Mouse (Mus musculus) liver, embryonic 14.5 days (tissue): ENCODE data around the gene Arhgap21.

Experiments used
- CTCF ChIP-seq: IDR thresholded peaks from 2 replicates; pipeline ENCODE4 v1.5.1; 2016; ENCODE audit warnings: antibody characterized with exemption, low read depth, control low read depth
- EP300 ChIP-seq: IDR thresholded peaks from 2 replicates; pipeline ENCODE4 v1.6.1; 2016; ENCODE audit warnings: antibody characterized with exemption, low read depth

DNA sequence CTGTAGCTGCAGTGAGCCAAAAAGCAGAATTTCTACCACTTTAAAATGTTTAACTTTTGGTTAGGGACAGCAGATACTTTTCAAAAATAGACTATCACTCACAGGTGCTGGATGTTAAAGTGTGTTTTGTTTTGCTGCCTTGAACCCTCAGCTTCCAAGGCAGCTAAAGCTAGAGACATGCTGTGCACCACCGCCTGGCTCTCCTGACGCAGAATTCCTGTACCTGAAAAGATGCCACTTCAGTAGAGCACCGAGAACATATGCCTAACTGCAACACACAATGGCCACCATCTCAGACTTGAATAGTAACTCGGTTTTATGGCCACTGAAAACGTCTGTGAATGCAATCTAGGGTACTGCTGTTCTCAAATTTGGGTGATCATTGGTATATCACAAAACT is 12.0 kb downstream of the Arhgap21 start:
- TF ChIP-seq CTCF (no peak), EP300 (no peak)
